In the genomic region with DNA sequence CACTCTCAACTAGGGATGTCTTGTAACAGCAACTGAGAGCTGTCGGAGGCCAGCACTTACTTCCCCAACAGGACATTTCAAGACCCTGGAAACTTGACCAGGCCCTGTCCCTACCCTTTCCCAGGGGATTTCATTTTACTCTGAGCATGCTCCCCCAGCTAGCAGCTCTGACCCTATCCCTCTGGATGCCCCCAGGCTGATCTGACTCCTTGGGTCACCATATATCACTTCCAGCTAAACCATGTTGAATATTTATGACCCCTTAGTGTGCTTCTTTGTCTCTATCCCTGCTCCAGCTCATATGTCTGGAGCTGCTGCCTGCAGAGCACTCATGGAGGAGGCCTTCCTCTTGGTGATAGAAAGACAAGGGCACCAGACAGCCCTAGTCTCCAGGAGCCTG, we compare ENCODE assay signal across 16 mouse cellular contexts.
"Had no signal": no experiment of that assay in that cellular context is flagged by ENCODE, and none has a peak within 500 bp of the region (broad histone marks: within the 10 kb centered on the region; RNA-seq: fewer than 3 reads in every experiment).

No protein-coding gene starts in this region.

- H3K4me3 ChIP-seq: limb, embryonic 15.5 days; liver, embryonic 12.5 days had no signal

- H3K4me2 ChIP-seq: limb, embryonic 15.5 days; liver, embryonic 12.5 days; lung, embryonic 14.5 days had no signal

- DNase-seq: kidney, adult 8-10 months; kidney, postnatal 36 days; layer of hippocampus, adult 9-11 months; layer of hippocampus, postnatal 36 days; lung, embryonic 14.5 days; lung, postnatal 10 days; lung, postnatal 4 days; right cerebral cortex, postnatal 4 days; spleen, adult 18-20 months; thymus, adult 18-20 months; thymus, postnatal 14 days had no signal

- ATAC-seq: inflammation-experienced regulatory T-cells, adult 6 months; intestine, postnatal 0 days; liver, embryonic 12.5 days had no signal

- H3K27me3 ChIP-seq: liver, embryonic 12.5 days had no signal

- H3K27ac ChIP-seq: kidney, postnatal 0 days; limb, embryonic 15.5 days; liver, embryonic 12.5 days had no signal

- H3K9me3 ChIP-seq: limb, embryonic 15.5 days; liver, embryonic 12.5 days had no signal

- H3K4me1 ChIP-seq: limb, embryonic 15.5 days; liver, embryonic 12.5 days had no signal

- H3K9ac ChIP-seq: limb, embryonic 15.5 days; liver, embryonic 12.5 days; lung, embryonic 14.5 days had no signal
